Mouse (Mus musculus) liver, embryonic 16.5 days (tissue): Measurements from ENCODE around the gene Gbx1. TPM values are rescaled to one million over a fixed set of nuclear protein-coding genes. Genes with fewer than 3 reads are reported as not detected.
A peak's percentile ranks its signal among the peaks of the same experiment; 100 is the strongest.

ENCODE experiments used
- ATAC-seq: fragments of 200-750 bp; cut with Nextera tagmentation; 2 replicates; pipeline ENCODE4 v1.8.0; 2017; ENCODE audit warnings: low read depth, mild to moderate bottlenecking, moderate number of reproducible peaks, moderate library complexity
- H3K27ac ChIP-seq: fragments of 300-500 bp; sonication (generic); 2 replicates; pipeline ENCODE4 v1.5.1; 2014; ENCODE audit warnings: mild to moderate bottlenecking, low read length
- H3K27me3 ChIP-seq: fragments of 300-500 bp; sonication (generic); 2 replicates; pipeline ENCODE4 v1.6.1; 2014; ENCODE audit warnings: low read depth, low read length, mixed read lengths; ENCODE audit not compliant: control insufficient read depth, insufficient read depth
- H3K36me3 ChIP-seq: fragments of 300-500 bp; sonication (generic); 2 replicates; pipeline ENCODE4 v1.6.1; 2014; ENCODE audit warnings: mild to moderate bottlenecking; ENCODE audit not compliant: control insufficient read depth, insufficient read depth
- H3K4me1 ChIP-seq: fragments of 300-500 bp; sonication (generic); 2 replicates; pipeline ENCODE4 v1.6.1; 2014; ENCODE audit warnings: low read depth, low read length, mixed read lengths; ENCODE audit not compliant: control insufficient read depth
- H3K4me2 ChIP-seq: fragments of 300-500 bp; sonication (generic); 2 replicates; pipeline ENCODE4 v1.6.1; 2014; ENCODE audit warnings: low read depth, low read length, mixed read lengths
- H3K4me3 ChIP-seq: fragments of 300-500 bp; sonication (generic); 2 replicates; pipeline ENCODE4 v1.5.1; 2014; ENCODE audit warnings: low read depth, mild to moderate bottlenecking, low read length
- H3K9ac ChIP-seq: fragments of 300-500 bp; sonication (generic); 2 replicates; pipeline ENCODE4 v1.6.1; 2014; ENCODE audit warnings: low read depth, low read length
- H3K9me3 ChIP-seq: fragments of 300-500 bp; sonication (generic); replicated peaks from 2 replicates; pipeline ENCODE4 v1.6.1; 2016; ENCODE audit warnings: low read length; ENCODE audit not compliant: control insufficient read depth
- WGBS: fragments of 180-500 bp; shearing (Covaris S2); extraction: QIAGEN DNeasy Blood & Tissue Kit; methylation state at CpG from one replicate; pipeline ENCODE4 v1.1.7; 2014; ENCODE audit not compliant: insufficient replicate concordance; 5-methylcytosine and 5-hydroxymethylcytosine counted together
- polyA plus RNA-seq: library from polyadenylated mRNA; unstranded; fragments of >200 nt; fragmentation: Nextera tagmentation; extraction: Ambion mirVana; gene quantifications from 2 replicates; pipeline ENCODE4 v1.2.1, GENCODE M21; 2015

The Gbx1 gene
- polyA plus RNA-seq, 1 experiment from 2014 or later = not detected

- H3K4me1 ChIP-seq = peaks cover 6% of the 10 kb centered on the region; the same call in 1 of the 2 replicates
- WGBS = 14% methylated on average over 24 of the region's 24 CpGs
- no peaks in the 10 kb centered on the region for H3K9me3 ChIP-seq
- ATAC-seq = peak; percentile 64; the same call in 1 of the 2 replicates
- no peak overlapping the region for H3K4me2 ChIP-seq
- H3K4me3 ChIP-seq = no peak overlapping the region
- H3K27me3 ChIP-seq = peaks cover 61% of the 10 kb centered on the region
- no peaks in the 10 kb centered on the region for H3K36me3 ChIP-seq
- no peak overlapping the region for H3K27ac ChIP-seq
- no peak overlapping the region for H3K9ac ChIP-seq
Observed at GRCm38 (mm10) chr5:24530042-24530689, 3.2 kb upstream of the Gbx1 start.

GRCm38 (mm10) chr5:24527780-24528179, 778 bp upstream of the Gbx1 start:
- no peaks in the 10 kb centered on the region for H3K36me3 ChIP-seq
- H3K9me3 ChIP-seq = no peaks in the 10 kb centered on the region
- no peak overlapping the region for H3K27ac ChIP-seq
- no peak overlapping the region for H3K9ac ChIP-seq
- H3K27me3 ChIP-seq = peaks cover 83% of the 10 kb centered on the region
- H3K4me2 ChIP-seq = no peak overlapping the region
- 15% methylated on average over 6 of the region's 6 CpGs for WGBS
- no peak overlapping the region for H3K4me3 ChIP-seq
- H3K4me1 ChIP-seq = peaks cover 6% of the 10 kb centered on the region; the same call in 1 of the 2 replicates
- ATAC-seq = no peak

GRCm38 (mm10) chr5:24526190-24526888, 663 bp downstream of the Gbx1 start:
- no peak overlapping the region for H3K27ac ChIP-seq
- no peak for ATAC-seq

GRCm38 (mm10) chr5:24525360-24526189, 1.4 kb downstream of the Gbx1 start:
- Histone ChIP-seq H3K27ac (no peak overlapping the region), H3K9ac (no peak overlapping the region), H3K27me3 (peaks cover 85% of the 10 kb centered on the region), H3K4me2 (no peak overlapping the region), H3K4me3 (peak overlapping the region; percentile 39), H3K9me3 (no peaks in the 10 kb centered on the region), H3K36me3 (no peaks in the 10 kb centered on the region), H3K4me1 (peaks cover 6% of the 10 kb centered on the region; the same call in 1 of the 2 replicates)
- ATAC-seq = no peak
- 6% methylated on average over 34 of the region's 34 CpGs for WGBS

More at GRCm38 (mm10) chr5:24526190-24526888, 663 bp downstream of the Gbx1 start:
- WGBS = under 1% methylated on average over 76 of the region's 109 CpGs
- H3K4me2 ChIP-seq = peak overlapping the region; percentile 51
- peaks cover 90% of the 10 kb centered on the region for H3K27me3 ChIP-seq
- H3K36me3 ChIP-seq = no peaks in the 10 kb centered on the region
- no peaks in the 10 kb centered on the region for H3K9me3 ChIP-seq
- H3K4me3 ChIP-seq = peak overlapping the region; percentile 39
- no peak overlapping the region for H3K9ac ChIP-seq
- H3K4me1 ChIP-seq = peaks cover 6% of the 10 kb centered on the region; the same call in 1 of the 2 replicates

- H3K27me3 ChIP-seq = peaks cover 76% of the 10 kb centered on the region
- H3K9me3 ChIP-seq = no peaks in the 10 kb centered on the region
- H3K27ac ChIP-seq = no peak overlapping the region
- WGBS = 10% methylated on average over 4 of the region's 4 CpGs
- no peak overlapping the region for H3K4me2 ChIP-seq
- no peaks in the 10 kb centered on the region for H3K36me3 ChIP-seq
- peaks cover 6% of the 10 kb centered on the region; the same call in 1 of the 2 replicates for H3K4me1 ChIP-seq
- ATAC-seq = no peak
- no peak overlapping the region for H3K4me3 ChIP-seq
- H3K9ac ChIP-seq = no peak overlapping the region
Observed at GRCm38 (mm10) chr5:24524522-24524921, 2.5 kb downstream of the Gbx1 start.

GRCm38 (mm10) chr5:24523806-24524205, 3.2 kb downstream of the Gbx1 start:
- WGBS = 43% methylated on average over 8 of the region's 8 CpGs
- peaks cover 69% of the 10 kb centered on the region for H3K27me3 ChIP-seq
- no peak overlapping the region for H3K4me3 ChIP-seq
- no peaks in the 10 kb centered on the region for H3K9me3 ChIP-seq
- H3K4me2 ChIP-seq = no peak overlapping the region
- no peak overlapping the region for H3K9ac ChIP-seq
- no peak overlapping the region for H3K27ac ChIP-seq
- H3K4me1 ChIP-seq = peaks cover 6% of the 10 kb centered on the region; the same call in 1 of the 2 replicates
- ATAC-seq = no peak
- H3K36me3 ChIP-seq = no peaks in the 10 kb centered on the region

GRCm38 (mm10) chr5:24521366-24521765, 5.6 kb downstream of the Gbx1 start:
- H3K36me3 ChIP-seq = no peaks in the 10 kb centered on the region
- no peak for ATAC-seq
- no peaks in the 10 kb centered on the region; the same call in 1 of the 2 replicates for H3K4me1 ChIP-seq
- H3K27ac ChIP-seq = no peak overlapping the region
- H3K4me2 ChIP-seq = no peak overlapping the region
- H3K27me3 ChIP-seq = peaks cover 45% of the 10 kb centered on the region
- no peak overlapping the region for H3K9ac ChIP-seq
- no peaks in the 10 kb centered on the region for H3K9me3 ChIP-seq
- H3K4me3 ChIP-seq = no peak overlapping the region
- WGBS = 48% methylated on average over 8 of the region's 8 CpGs

GRCm38 (mm10) chr5:24512271-24512670, 14.7 kb downstream of the Gbx1 start:
- no peaks in the 10 kb centered on the region for H3K36me3 ChIP-seq
- no peaks in the 10 kb centered on the region for H3K27me3 ChIP-seq
- no peak overlapping the region for H3K9ac ChIP-seq
- no peaks in the 10 kb centered on the region for H3K4me1 ChIP-seq
- H3K4me3 ChIP-seq = no peak overlapping the region
- H3K4me2 ChIP-seq = no peak overlapping the region
- ATAC-seq = peak; percentile 45; the same call in 1 of the 2 replicates
- H3K9me3 ChIP-seq = no peaks in the 10 kb centered on the region
- 40% methylated on average over 8 of the region's 8 CpGs for WGBS
- no peak overlapping the region for H3K27ac ChIP-seq
